14 mouse cellular contexts compared by ENCODE assay signal in genomic region chr5:125578661-125579060, GRCm38 (mm10). TPM values are rescaled to one million over a fixed set of nuclear protein-coding genes. Genes with fewer than 3 reads are reported as not detected.
DNase-seq lines count a peak whose midpoint lies in the region; ATAC-seq and TF ChIP-seq lines count a peak whose summit lies in the region.
"Had no signal": no experiment of that assay in that cellular context is flagged by ENCODE, and none has a peak within 500 bp of the region (broad histone marks: within the 10 kb centered on the region; RNA-seq: fewer than 3 reads in every experiment).

No protein-coding gene starts in this region.

- no peak for TF ChIP-seq POLR2A in olfactory bulb, adult 2 months (IDR thresholded peaks at IDR 0.05; ENCODE audit: insufficient read depth, low read depth, low read length)

- H3K27ac ChIP-seq in olfactory bulb, adult 2 months (ENCODE audit: insufficient read depth, low read depth, low read length), result 0 out of 2 replicates have a peak overlapping the region, but pooled peaks have one; percentile 12

- no peak for TF ChIP-seq CTCF in olfactory bulb, adult 2 months (IDR thresholded peaks at IDR 0.05; ENCODE audit: insufficient read depth, low read depth, low read length)

- no peak for ATAC-seq in megakaryocyte-erythroid progenitor cell, adult 5-6 weeks (replicated peaks; ENCODE audit: low FRiP score, low TSS enrichment, poor library complexity, severe bottlenecking)
- ATAC-seq: activated CD4-positive, CD25-positive, alpha-beta regulatory T cell, adult 4 months had no signal

- peak; percentile 68 for DNase-seq in Muller cell, postnatal 12 days (ENCODE audit: inconsistent ontology term)
- peak; percentile 7 for DNase-seq in ZHBTc4 (ENCODE audit: low read depth, low spot score)
- DNase-seq in layer of hippocampus, postnatal 10 days (ENCODE audit: low spot score in 2 of 2), result peak; percentile 70 to 75
- no peak for DNase-seq in gastrocnemius, adult 18-20 months (ENCODE audit: low spot score)
- no peak for DNase-seq in testis, postnatal 14 days (ENCODE audit: low spot score)
- DNase-seq: heart, adult 11 months; heart, postnatal 14 days; kidney, adult 11 months; lung, postnatal 10 days; midbrain, embryonic 14.5 days had no signal

- H3K4me1 ChIP-seq in olfactory bulb, adult 2 months (ENCODE audit: control insufficient read depth, insufficient read depth, low read length), result peaks cover 18% of the 10 kb centered on the region

- H3K4me3 ChIP-seq in olfactory bulb, adult 2 months (ENCODE audit: insufficient read depth, low read depth, low read length), result no peak overlapping the region

- 53% methylated on average over 13 of the region's 13 CpGs for WGBS in olfactory bulb, adult 2 months

RNA-seq across cellular contexts. Expression of gene Tmem132b, which starts 47.1 kb away (rescaled TPM):
- 10 to 100 TPM; 82.4 to 84.0 TPM for total RNA-seq in layer of hippocampus, postnatal 10 days (2021)
- polyA plus RNA-seq in olfactory bulb, adult 2 months (2012; ENCODE audit: insufficient read depth, insufficient read length, low replicate concordance, missing spikeins), result not detected in 2 replicates
- total RNA-seq in gastrocnemius, adult 18-20 months (2021), result 1 to 10 TPM; 1.7 to 5.7 TPM
- total RNA-seq in megakaryocyte-erythroid progenitor cell, adult 5-6 weeks (2014; fragmentation: Nextera tagmentation), result not detected in 2 replicates
- not detected in 2 replicates for total RNA-seq in megakaryocyte-erythroid progenitor cell, adult 5-6 weeks (2017)
- total RNA-seq: heart, postnatal 14 days; liver, adult 2 months had no signal
- polyA plus RNA-seq: activated CD4-positive, CD25-positive, alpha-beta regulatory T cell, adult 4 months; liver, adult 2 months had no signal

Comparison
In these comparisons a context has a peak if more than half of its experiments do, and no peak if none do; other contexts are left out.
1. DNase-seq: peak in Muller cell, postnatal 12 days (single experiment), ZHBTc4 (single experiment) and layer of hippocampus, postnatal 10 days (2 of 2); none in gastrocnemius, adult 18-20 months (single experiment) and testis, postnatal 14 days (single experiment).
2. RNA of gene Tmem132b, which starts 47.1 kb away (total RNA-seq): 82.4 to 84.0 TPM in layer of hippocampus, postnatal 10 days; 1.7 to 5.7 TPM in gastrocnemius, adult 18-20 months and not detected in megakaryocyte-erythroid progenitor cell, adult 5-6 weeks; every median in the first group is over 10 times any median in the second.